Mouse (Mus musculus): ENCODE results near the gene Itga2b.

Gene Itga2b

DNA sequence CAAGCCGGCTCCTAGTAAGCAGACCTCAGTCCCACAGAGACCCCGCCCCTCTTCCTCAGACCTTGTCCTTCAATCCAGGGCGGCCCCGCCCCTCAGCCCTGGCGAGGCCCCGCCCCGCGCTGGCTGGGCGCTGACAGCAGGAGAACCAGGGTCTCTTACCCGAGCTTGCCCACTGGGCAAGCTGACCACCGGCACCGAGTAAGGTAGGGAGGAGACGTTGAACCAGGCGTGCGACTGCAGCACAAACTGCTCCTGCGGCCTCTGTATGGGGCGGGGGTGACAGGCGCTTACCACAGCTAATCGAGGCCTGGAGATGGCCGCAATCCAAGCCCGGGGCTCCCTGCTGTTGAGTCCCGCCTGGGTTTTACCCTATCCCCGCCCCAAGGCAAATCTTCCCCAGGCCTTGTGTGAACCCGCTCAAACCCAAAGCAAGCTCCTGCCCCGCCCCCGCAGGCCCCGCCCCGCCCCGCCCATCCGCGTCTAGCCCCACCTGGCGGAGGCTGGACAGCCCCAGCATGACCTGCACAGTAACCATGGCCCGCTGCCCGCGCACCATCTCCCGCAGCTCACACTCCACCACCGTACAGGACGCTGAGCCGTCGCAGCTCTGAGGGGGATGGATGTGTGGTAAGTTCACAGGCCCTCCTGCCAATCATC is 14.1 kb downstream of the Itga2b start:
- DNase-seq (ENCODE audit: low spot score) = peak; percentile 57

DNA sequence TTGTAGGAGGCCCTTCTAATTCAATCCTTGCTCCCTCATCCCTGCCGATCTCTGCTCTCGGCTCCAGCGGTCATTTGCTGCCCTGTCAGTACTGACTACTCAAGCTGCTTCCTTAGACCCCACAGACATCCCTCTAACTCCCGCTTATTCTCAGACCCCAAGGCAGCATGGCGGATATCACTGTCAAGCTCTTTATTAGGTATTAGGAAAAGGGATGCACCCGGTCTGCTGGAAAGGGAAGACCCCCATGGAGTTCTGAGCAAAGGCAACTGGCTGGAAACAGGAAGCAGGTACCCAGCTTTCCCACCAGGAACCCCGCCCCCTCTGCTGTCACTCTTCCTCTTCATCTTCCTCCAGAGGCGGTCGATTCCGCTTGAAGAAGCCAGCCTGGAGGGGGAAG is 16.8 kb downstream of the Itga2b start:
- DNase-seq (ENCODE audit: low spot score) = no peak

DNA sequence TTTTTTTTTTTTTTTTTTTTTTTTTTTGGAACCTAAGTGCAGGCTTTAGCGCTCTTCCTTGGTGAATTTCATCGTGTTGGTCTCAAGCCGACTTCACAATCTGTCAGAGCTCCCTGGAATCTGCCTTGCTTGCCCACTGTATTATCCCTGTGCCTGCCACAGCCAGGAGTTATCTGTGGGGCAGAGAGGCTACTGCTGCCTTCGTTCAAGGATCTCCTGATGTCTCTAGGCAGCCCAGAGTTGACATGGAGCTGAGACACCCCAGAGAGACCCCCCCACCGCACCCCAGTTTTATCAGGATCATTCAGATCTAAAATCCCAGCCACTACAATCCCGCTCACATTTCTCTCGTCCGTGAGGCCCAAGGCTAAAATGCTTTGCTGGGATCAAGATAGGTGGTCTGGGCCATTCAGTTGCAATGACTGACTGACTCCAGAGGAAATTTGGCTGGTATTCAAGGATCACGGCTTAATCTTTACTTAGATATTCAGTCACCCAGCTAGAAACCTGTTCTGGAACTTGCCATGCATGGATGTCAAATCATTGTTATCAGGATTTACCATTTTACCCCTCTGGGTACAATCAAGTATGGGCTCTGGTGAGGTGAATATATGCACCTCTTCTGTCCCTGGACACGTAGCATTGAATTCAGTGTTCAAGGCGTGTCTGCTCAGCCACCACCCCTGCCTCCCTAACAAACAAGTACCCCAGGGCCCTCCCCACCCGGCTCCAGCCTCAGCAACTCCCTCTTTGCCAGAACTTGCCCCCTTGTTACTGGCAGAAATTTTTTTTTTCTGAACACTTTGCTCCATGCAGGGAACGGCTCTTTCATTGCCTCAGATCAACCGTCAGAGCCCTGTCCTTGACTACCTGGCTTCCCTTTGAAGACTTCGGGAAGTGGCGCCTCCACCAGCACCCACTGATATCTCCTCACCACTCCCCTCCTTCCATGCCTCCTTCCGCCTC is 20.6 kb downstream of the Itga2b start:
- DNase-seq (ENCODE audit: low spot score) = no peak

DNA sequence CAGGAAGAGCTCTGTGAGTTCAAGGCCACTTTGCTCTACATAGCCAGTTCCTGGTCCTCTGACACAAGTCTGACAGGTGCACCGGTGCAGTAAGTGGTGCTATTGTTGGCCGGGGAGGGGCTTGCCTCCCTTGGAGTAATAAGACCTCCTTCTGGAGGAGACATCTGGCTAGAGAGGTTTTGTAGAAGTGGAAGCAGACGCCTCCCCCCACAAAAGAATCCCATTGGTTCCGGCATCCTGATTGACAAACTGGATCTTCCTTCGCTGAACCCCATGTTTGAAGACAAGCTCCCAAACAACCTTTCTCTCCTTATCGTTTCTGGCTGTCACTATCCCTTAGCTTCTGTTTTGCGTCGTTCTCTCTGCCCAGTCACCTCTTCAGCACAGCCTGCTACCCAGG is 21.6 kb downstream of the Itga2b start:
- DNase-seq (ENCODE audit: low spot score) = no peak

DNA sequence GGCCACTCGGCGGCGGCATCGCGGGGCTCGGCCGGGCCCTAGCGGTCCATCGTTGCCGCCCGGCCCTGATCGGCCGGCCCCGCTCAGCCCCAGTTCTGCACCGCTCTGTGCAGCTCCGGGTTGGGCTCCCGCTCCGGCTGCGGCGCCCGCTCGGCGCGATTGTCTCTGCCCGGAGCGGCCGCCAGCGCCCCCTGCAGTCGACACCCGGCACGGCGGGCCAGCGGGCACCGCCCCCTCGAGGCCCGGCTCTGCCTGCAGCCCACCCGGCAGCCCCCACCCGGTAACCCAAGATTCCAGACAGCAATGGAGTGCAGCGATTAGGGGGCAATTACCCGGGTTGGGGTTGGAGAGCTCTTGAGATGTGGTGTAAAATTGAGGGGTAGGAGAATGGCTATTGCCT is 22.4 kb downstream of the Itga2b start, which contains the start of gene Fam171a2:
Gene Fam171a2 (minus strand): TSS at position 186 of the 400 bp plus-strand sequence.
- peak; percentile 82 for DNase-seq (ENCODE audit: low spot score)

DNA sequence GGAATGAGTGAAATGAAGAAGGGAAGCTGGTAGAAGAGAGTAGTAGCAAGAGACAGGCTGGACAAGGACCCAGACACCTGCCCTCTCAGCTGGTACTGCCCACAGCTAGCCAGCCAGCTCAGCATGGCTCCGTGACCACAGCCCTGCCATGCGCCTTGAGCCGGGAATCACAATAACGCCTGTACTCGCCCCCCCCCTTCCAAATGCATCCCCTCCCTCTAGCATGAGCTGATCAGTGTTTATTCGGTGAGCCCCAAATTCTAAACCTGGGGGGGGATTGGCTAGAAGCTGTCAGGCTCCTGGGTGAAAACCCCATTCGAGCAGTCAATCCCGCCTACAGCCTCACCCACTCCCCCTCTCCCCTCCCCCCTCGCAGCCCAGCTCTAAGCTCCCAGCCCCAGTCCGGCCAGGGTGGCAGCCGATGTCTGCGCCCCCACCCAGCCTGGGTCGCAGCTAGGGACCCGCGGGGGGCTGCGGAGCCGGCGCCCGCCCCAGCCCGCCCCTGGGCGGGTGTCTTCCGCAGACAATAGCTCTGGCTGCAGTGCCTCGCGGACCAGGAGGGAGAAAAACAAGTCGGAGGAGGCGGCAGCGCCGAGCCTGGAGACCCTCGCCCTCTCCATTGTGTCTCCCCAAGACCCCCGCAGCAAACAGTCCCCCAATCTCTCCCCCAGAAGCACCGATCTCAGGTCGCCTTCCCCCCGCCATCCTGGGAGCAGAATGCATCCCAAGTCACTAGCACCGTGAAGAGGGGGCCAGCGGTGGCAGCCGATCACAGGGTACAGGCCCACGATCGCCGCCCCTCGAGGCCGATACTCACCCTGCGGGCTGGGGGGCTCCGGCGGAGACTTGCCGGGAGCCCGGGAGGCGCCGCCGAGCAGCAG is 23.1 kb downstream of the Itga2b start:
- DNase-seq (ENCODE audit: low spot score) = peak; percentile 35

DNA sequence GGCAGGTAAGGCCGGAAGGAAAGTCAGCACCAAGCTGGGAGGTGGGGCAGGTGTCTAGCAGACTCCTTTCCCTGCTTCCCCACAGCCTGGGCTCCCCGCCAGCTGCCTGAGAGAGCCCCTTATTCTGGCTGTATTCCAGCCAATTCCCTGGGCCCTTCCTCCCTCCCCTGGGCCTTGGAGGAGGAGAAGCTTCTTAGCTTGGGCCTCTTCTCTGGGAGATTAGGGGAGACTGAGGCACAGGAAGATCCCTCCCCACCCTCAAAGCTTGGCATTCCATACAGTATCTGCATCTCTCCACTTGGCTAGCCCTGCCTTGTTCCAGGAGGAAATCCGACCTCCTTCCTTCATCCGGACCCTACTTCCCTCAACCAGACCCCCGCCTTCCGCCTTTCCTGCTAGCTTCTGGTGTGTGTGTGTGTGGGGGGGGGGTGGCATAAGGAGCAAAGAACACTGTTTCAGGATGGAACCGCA is 24.0 kb downstream of the Itga2b start:
- DNase-seq (ENCODE audit: low spot score) = peak; percentile 39

DNA sequence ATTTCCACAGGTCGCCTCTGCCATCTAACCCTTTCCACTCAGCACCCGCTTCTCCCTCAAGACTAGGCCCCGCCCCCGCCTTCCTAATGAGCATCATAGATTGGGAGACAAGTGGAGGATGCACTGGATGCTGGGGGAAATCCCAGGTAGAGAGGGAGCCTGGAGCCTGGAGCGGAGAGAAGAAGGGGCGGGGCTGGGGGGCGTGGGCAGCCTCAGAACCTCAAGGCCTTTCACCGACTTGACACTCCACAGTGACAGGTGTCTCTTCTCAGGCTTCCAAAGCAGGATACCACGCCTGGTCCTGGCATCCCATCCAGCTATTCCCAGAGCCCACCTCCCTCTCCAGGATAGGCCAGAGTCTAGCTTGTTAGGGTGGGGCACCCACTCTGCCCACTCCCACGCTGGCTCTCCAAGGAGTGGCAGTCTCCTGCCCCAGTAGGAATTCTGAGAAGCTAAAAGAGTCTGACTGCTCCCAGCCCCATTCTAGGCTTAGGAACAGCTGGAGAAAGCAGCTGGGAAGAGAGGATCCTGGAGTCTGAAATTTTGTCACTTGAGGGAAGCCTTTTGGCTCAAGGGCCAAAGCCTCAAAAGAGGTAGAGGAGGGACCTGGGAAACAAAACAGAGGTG is 24.5 kb downstream of the Itga2b start:
- DNase-seq (ENCODE audit: low spot score) = no peak

DNA sequence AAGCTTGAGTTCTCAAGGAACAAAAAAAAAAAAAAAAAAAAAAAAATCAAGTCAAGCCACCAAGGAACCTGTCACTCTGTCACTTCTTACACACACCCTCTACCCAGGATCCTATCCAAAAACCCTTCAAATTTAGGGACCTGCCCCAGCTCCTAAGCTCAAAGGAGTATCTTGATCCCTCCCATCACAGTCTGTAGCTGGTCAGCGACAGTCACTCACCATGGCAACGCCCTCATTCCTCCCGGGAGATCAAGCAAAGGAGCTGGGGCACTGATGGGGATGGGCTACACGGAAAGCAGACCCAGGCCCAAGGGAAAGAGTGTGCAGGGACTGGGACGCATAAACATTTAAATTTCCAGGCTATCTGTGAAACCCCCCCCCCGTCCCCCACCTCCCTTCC is 25.1 kb downstream of the Itga2b start:
- DNase-seq (ENCODE audit: low spot score) = no peak

DNA sequence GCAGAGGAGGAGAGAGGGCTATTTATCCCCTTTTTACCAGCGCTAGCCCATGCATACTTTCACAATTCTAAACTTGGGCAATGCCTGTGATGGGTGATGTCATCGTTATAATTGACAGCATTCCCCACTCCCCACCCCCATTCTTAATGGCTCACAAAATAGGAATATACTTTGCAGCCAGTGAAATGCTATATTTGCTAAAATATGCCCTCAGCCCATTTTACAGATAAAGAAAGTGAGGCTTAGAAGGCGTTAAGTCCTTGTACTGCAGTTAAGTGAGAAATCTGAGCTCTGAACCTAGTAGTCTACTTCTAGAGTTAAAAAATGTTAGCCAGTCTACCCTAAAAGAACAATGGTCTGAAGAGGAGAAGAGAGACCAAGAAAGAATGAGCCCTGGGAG is 25.6 kb downstream of the Itga2b start:
- no peak for DNase-seq (ENCODE audit: low spot score)

DNA sequence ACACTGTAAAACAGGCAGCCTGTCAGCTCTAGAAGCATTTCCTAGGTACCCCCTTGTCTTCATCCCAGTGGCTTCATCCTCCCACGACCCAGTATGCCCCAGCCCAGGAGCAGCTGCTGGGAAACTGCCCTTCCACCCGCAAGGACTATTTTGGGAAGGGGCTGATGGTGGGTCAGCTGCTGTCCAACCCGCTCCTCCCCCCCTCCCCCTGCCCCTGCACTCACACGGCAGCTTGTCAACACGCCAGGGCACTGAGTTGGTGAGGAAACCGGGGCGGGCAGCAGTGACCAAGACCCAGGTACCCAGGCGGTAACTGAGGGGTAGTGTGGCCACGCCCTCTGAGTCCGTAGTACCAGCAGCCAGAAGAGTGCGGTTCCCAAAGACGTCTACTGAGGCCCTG is 26.2 kb downstream of the Itga2b start:
- no peak for DNase-seq (ENCODE audit: low spot score)

DNA sequence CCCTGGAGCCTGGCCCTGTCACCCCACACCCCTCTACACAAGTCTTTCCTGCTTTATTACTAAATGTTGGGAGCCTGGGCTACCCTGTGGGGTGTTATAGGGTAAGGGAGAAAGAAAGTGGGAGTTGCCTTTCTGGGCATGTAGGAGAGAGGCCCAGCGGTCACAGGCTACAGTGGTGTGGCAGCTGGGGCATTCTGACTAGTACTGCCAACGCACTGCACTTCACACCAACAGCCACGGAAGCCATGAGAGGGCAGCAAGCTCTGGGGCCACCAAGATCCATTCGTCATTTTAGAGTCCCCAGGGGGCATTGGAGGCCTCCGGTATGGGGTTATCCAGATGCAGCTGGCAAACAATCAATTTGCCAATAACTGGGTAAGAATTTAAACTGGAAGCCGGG is 27.8 kb downstream of the Itga2b start:
- no peak for DNase-seq (ENCODE audit: low spot score)

DNA sequence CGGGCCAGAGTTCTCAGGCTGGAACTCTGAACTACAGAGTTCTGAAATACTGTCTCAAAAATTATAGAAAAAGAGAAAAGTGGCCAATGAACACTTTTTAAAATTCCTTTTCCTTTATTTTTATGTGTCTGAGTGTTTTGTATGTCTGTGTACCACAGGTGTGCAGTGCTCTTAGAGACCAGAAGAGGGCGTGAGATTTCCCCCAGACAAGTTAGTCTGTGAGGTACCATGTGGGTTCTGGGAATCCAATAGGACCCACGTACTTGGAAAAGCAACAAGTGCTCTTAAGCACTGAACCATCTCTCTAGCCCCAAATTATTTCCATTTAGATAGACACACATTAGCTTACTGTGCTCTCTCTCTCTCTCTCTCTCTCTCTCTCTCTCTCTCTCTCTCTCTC is 28.5 kb downstream of the Itga2b start:
- DNase-seq (ENCODE audit: low spot score) = no peak

DNA sequence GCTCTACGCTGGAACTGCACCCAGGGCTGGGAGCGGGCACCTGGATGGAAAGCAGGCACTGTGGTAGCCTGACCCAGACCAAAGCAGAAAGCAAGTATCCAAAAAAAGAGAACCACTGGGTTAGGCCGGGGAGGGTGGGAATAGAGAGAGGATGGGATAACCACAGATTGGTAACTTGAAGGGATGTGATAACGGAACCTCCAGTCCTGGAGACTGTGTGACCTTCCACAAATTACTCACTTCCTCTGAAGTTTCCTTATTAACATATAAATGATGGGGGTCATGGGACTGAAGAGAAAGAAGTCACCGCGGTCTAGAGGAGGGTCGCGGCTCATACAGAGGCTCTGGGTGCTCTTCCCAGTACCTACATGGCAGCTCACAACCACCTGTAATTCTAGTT is 29.7 kb downstream of the Itga2b start:
- DNase-seq (ENCODE audit: low spot score) = no peak

DNA sequence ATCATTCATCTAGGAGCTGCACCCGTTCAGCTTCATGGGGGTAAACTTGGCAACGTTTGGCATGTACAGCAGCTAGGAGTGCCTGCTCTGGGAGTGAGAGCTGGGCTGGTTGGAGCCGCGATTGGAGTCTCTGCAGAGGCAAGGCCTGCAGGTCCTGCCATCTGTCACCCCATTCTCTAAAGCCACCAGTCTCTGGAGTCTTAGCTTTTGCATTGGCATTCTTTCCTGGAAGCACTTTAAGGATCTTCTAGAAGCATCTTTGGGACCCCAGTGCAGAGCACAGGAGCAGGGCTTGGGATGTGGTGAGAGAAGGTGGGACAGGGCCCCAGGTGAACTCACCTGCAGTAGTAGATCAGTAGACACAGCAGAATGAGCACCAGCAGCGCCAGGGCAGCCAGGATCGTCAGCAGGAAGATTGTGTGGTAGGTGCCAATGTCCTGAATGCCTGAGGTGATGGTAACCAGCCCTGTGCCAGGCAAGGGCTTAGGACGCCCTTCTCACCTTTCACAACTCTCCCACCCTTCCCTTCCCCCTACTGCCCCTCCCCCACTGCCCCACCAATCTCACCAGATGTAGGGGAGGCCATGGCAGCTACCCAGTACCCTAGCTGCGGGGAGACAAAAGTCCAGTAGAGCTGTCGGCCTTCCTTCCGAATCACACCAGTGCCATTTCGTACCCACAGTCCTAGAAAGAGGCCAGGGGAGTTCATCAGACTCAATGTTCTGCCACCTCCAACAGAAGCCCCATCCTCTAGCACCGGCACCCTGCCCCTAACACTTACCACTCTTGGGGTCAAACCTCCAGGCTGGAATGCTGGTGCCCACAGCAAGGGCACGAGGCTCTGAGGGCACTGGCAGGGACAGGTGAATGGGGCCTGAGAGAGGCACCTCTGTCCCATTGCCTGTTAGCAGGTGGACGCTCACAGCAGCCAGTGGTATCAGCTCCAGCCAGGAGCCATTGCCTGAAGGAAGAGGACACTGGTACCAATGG is 30.5 kb downstream of the Itga2b start:
- DNase-seq (ENCODE audit: low spot score) = no peak

DNA sequence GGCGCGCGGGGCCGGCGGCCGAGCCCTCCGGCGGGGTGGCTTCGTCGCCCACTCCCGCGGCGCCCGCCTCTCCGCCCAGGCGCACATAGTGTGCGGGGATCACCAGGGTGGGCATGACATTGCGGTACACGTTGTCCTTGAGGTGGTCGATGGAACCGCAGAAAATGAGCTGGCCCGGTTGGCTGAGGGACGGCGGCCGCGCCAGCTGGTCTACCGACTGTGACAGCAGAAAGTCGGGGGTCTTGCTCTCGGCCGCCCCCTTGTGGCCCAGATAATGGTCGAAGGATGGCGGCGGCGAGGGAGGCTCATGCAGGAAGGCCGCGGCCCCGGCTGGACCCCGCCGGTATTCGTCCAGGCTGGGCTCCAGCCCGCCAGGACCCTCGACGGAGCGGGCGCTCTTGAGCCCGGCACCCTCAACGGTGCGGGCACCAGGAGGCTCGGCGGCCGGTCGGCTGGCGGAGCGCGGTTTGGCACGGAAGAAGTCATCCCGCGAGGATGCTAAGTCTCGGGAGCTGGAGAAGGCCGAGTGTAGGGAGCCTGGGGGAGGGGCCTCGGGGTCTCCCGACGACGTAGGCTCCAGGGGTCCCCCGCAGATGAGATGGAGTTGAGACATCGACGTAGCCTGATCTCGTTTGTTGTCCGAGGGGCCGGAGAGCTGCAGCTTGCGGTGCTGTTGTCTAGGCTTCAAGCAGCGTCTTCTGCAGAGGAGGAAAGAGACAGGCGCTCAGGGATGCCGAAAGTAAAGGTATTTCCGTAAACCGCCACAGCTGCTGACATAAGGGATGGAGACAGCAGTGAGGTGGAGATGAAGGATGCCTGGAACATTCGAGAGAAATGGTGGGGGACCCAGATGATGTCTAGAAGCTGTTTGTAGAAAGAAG is 31.5 kb downstream of the Itga2b start:
- DNase-seq (ENCODE audit: low spot score) = peak; percentile 87

DNA sequence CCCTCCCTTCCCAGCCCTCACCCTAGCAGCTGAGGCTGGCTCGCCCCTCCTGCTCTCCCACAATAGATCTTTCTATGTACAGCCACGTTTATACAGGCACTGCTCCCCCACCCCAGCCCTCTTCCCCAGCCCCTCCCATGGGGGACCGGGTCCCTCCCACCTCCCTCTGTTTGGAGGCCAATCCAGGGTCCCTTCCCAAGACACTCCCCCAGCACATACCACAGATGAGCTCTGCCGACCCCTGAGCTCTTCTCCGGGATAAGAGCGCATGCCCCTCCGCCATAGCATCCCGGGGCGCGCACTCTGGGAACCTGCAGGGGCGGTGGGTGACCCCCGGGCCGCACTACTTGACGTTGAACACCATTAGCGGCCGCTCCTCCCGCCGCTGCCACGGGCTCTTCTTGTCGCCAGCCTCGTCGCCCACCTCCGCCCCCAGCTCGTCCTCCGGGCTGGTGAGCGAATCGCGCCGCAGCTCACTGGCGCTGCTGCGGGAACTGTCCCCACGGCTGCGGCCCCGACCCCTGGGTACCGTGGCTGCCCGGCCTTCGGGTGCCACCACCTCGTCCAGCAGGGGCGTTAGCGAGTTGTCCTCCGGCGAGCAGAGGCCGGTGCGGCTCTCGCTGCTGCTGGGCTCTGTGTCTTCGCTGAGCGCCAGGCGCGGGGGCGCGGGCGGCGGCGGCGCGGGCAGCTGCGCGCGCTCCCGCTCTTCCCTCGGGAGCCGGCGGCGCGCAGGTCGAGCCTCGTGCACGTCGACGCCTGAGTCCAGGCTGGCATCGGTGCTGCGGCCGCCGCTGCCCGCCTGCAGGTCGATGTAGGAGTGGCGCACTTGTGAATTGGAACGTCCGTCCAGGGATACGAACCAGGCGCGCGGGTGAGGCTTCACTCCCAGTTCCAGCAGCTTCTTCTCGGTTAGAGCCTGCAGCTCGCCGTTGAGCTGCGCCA is 32.5 kb downstream of the Itga2b start:
- no peak for DNase-seq (ENCODE audit: low spot score)

DNA sequence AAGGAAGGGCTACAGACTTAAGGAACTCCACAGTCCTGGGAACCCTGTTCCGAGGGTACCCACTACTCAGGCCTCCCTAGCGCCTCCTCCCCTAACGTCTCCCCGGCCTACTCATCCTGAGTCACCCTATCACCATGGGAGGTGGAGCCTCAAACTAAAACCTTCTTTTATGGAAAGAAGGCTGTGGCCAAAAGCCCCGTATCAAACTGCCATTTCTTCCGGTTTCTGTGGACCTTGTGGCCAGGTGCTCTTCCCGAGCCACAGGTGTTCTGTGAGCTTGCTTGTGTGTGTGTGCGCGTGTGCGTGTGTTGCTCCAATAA is 33.5 kb downstream of the Itga2b start:
- DNase-seq (ENCODE audit: low spot score) = no peak
